Mouse (Mus musculus) kidney, postnatal 36 days (tissue): ENCODE measurements around the gene Fetub.
"Not testable (repeated sequence)": the region's sequence is repeated elsewhere in the genome, so short reads cannot be mapped to it uniquely, and the experiment has no call there.

Source experiments
- DNase-seq, 2 experiments: peaks; one replicate each; pipeline ENCODE4 v3.0.0; 2021 to 2022; ENCODE audit warnings: mixed read lengths in 2 of 2

Gene Fetub

DNA sequence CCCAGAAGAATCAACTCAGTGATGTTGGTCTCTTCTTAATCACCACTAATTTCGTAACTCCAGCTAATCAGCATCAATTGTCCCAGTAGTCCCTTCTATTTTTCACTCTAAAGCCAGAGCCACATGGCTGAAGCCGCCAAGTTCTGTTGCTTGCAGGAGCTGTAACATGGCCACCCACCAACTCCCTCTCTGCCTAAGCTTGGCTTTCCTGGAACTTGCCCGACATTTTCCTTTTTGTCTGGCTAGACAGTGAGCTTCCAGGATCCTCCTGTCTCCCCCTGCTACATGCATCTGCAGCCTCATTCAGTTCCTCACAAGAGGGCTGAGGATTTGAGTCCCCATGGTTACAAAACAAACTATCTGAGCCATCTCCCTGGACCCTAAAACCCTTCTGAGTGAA is 6.1 kb upstream of the Fetub start:
- no peak for DNase-seq

DNA sequence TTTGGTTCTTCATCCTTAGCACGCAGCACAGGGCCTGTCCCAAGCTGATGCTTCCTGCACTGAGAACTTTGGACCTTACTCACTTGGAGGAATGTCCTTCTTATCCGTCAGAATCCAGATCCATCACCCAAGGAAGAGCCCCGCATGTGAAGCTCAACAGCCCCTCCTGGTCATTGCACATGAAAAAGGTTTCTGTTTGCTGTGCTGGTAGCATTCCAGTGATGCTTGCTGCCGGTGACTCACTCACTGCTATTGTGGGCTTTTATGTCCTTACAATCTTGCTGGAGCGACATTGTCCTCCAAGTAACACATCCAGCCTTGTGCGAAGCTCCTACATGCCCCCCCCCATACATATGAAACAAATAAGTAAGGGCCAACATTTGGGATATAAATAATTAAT is 5.2 kb upstream of the Fetub start:
- no peak for DNase-seq

DNA sequence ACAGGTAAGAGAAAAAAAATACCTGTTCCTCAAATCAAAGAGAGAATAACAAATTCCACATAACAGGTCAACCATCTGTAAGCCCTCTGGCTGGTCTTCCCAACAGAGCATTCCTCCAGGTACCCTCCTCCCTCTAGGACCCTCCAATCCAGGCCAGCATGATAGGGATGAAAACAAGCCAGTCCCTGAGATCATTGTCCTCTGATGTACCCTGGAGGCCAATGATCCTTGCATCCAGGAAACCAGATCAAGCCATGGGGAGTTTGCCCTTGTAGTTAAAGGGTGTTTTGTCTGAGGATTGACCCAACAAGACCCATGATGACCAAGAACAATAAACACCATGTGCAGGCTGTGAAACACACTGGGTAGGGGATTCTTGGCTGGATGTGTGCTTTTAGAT is 3.9 kb upstream of the Fetub start:
- no peak for DNase-seq

GRCm38 (mm10) chr16:22918664-22919312 is 654 bp downstream of the Fetub start:
- DNase-seq, result no peak

DNA sequence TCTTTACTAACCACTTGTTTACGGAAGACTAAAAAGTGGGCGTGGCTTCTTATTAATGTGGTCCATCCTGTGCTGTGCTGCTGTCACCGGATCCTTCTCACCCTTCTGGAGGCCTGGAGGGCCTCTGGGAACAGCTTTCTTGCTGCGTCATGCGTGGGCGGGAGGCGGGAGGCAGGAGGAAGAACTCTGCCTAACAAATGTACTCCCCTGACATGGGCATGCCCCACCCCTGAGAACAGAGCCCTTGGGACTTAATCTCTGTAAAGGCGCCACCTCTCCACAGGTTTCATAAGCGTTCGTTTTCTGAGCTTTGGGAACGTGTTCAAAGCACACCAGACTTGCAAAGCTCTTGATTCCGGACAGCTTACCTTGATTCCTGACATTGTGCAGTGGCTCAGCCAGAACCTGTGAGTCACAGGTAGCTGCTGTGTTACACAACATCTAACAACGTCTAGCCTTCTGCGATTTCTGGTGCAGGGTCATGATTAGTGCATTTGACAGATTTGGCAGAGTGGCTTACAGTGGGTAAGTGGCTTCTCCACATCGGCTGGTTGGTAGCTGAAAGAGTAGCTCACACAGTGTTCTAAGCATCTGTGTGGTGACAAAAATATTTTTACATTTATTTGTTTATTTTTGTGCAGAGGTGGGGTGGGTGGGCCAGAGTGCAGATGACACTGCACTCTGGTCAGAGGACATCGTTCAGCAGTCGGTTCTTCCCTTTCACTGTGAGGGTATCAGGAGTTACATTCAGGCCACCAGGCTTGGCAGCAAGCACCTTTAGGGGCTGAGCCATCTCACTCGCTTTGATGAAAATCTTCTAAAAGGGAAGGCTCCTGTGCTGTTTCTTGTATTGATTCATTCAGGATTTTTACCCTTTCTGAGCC is 2.1 kb downstream of the Fetub start:
- DNase-seq, result peak; percentile 13

DNA sequence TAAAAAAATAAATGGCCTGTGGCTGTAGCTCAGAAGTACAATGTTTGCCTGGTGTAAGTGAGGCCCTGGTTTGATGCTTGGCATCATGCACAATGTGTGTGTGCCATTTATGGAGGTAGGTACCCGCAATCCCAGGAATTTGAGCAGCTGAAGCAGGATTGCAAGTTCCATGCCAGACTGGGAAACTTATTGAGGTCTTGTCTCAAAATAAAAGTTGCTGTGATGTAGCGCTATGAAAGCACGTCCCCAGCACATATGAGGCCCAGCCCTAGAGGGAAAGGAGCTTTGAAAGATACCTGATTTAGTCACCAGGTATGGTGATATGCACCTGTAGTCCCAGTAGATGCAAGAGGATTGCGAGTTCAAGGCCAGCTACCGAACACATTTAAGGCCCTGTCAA is 3.6 kb downstream of the Fetub start:
- DNase-seq, result no peak

GRCm38 (mm10) chr16:22922433-22922832 is 4.3 kb downstream of the Fetub start:
- DNase-seq, result no peak

DNA sequence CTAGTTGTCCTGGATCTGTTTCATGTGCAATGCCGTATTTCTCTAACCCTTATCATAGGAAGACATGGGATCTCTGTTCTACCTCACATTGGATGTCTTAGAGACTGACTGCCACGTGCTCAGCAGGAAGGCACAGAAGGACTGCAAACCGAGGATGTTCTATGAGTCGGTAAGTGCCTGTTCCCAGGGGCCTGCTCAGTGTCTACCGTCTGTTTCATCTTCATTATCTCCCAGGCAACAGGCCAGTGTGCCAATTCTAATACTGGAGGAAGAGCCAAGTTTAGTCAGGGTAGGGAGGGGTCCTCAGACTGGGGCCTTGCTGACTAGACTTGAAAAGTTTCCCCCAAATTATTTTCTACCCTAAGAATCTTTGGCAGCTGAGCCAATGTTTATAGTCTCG is 11.4 kb downstream of the Fetub start:
- DNase-seq, result no peak

GRCm38 (mm10) chr16:22931431-22932200 is 13.5 kb downstream of the Fetub start:
- no peak for DNase-seq

GRCm38 (mm10) chr16:22937631-22938030 is 19.5 kb downstream of the Fetub start:
- peak; percentile 32 to 53 for DNase-seq

DNA sequence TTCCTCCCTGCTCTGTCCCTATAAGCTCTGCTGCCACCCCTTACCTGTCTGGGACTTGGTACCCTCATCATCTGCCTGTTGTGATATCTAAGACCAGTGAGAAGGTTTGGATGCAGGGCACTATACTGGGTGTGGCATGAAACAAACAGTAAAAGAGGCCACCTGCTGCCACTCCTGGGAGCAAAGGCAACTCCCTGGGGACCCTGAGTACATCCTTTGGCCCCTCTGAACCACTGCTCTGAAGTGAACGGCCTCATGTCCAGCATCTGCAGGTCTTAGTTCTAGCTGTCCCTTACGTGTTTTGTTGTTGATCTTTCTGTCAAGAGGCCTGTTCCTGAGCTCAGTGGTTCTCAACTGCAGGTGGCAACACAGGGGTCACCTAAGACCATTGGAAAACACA is 20.4 kb downstream of the Fetub start:
- no peak for DNase-seq

GRCm38 (mm10) chr16:22939120-22939695 is 21.1 kb downstream of the Fetub start:
- DNase-seq, result no peak

DNA sequence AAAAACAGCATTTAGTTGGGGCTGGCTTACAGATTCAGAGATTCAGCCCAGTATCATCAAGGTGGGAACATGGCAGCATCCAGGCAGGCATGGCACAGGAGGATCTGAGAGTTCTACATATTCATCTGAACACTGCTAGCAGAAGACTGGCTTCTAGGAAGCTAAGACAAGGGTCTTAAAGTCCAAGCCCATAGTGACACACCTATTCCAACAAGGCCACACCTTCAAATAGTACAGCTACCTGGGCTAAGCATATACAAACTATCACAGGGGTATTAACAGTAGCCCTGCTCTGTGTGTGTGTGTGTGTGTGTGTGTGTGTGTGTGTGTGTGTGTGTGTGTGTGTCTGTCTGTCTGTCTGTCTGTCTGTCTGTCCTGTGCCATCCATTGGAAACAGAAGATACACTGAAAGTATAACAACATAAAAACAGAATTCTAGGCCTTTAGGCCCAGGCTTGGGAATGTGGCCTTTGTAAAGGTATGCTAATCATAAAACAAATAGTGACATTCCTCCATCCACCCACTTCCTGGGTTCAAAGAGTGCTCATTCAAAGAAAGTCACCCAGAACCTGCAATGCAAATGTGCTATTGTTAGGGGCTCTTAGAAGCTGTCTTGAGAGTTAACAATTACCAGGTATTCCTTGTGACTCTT is 23.8 kb downstream of the Fetub start:
- not testable (repeated sequence) for DNase-seq

DNA sequence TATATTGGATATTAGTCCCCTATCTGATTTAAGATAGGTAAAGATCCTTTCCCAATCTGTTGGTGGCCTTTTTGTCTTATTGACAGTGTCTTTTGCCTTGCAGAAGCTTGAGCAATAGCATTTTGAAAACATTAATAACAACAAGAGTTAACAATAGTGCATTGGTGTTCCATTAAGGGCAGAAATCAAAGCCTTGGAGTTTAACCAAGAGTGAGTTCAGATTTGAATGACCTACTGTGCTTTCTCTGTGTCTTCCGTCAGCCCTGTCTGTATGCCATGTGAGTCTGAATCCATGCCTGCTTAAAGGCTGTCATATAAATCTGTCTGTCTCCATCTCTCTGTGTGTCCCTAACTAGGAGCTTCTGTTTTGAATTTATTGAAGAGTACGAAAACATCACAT is 29.2 kb downstream of the Fetub start:
- no peak for DNase-seq

GRCm38 (mm10) chr16:22950840-22951395 is 32.8 kb downstream of the Fetub start, which contains the start of gene Hrg:
TSS of gene Hrg (plus strand) at chr16:22951072.
- no peak for DNase-seq

- peak; percentile 14 to 63 for DNase-seq
Measured at GRCm38 (mm10) chr16:22953069-22953468, 34.9 kb downstream of the Fetub start.

DNA sequence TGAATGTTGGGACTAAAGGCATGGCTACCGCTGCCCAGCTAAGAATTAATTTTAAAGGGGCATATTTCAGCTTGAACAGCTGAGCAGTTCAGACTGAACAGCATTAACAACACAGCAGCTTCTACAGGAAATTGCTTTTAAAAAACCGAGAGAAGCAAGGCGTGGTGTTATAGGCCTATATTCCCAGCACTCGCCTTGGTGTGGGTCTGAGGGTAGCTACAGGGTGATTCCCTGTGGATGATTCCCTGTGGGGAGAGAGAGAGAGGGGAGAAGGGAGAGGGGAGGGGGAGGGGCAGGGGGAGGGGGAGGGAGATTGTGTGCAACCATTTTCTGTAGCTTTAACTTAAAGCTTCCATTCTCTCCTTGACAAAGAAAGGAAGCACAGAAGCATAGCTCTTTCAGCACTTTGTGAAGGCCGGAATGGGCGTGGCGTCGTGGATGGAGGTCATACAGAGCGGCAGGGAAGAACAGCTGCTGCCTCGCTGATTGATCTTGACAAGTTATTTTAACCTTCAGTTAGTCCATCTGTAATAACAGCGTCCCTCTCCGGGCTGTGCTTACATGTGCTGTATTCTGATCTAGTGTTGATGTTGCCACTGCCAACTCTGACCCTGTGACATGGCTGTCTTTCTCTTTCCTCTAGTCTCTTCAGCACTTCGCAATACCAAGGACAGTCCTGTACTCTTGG is 37.4 kb downstream of the Fetub start:
- no peak for DNase-seq

DNA sequence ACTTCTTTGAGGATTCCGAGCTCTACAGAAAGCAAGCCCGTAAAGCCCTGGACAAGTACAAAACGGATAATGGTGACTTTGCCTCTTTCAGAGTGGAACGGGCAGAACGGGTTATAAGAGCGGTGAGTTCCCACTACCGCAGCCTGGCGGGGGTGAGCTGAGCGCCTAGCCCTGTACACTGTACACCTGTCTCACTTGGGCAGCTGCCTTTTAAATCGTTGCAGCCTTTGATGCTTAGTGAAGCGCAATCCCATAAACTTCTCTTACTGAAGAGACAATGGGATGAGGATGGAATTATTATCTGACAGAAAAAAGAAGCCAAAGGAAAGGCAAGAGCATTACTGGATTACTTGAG is 37.9 kb downstream of the Fetub start:
- no peak for DNase-seq

DNA sequence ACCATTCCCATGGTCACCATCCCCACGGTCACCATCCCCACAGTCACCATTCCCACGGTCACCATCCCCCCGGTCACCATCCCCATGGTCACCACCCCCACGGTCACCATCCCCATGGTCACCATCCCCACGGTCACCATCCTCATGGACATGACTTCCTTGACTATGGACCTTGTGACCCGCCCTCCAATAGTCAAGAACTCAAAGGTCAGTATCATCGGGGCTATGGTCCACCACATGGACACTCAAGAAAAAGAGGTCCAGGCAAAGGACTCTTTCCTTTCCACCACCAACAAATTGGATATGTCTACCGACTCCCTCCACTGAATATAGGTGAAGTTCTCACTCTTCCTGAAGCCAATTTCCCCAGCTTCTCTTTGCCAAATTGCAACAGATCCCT is 42.9 kb downstream of the Fetub start:
- no peak for DNase-seq

DNA sequence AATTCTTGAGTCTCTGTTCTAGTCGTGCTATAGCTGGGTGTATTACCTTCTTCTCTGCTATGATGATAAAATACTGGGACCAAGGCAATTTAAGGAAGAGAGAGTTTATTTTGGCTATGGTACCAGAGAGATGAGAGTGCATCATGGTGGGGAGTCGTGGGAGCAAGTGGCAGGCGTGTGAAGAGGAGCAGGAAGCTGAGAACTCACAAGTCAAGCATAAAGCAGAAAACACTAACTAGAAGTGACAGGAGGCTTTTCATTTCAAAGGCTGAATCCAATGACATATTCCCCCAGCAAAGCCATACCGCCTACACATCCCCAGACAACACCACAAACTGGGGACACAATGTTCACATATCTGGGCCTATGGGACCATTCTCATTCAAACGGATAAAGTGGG is 44.1 kb downstream of the Fetub start:
- DNase-seq, result no peak

- DNase-seq, result no peak
Measured at GRCm38 (mm10) chr16:22963293-22963692, 45.2 kb downstream of the Fetub start.
